Mouse (Mus musculus) WW6 (cell line): ENCODE data around the gene Tanc2.

Experiments
- DNase-seq: peaks from one replicate; pipeline ENCODE4 v3.0.0-alpha.2; 2013; ENCODE audit warnings: low read depth, low spot score

The Tanc2 gene

GRCm38 (mm10) chr11:105922769-105923663, 333.2 kb downstream of the Tanc2 start:
- DNase-seq: no peak

- DNase-seq: no peak
Measured at GRCm38 (mm10) chr11:105927065-105928030, 337.6 kb downstream of the Tanc2 start.

GRCm38 (mm10) chr11:105928171-105928570, 338.4 kb downstream of the Tanc2 start:
- no peak for DNase-seq

- DNase-seq: no peak
Measured at GRCm38 (mm10) chr11:105931380-105931779, 341.6 kb downstream of the Tanc2 start.

GRCm38 (mm10) chr11:105933746-105934145, 344.0 kb downstream of the Tanc2 start:
- DNase-seq: no peak

GRCm38 (mm10) chr11:105934303-105934711, 344.5 kb downstream of the Tanc2 start:
- DNase-seq: no peak

GRCm38 (mm10) chr11:105934816-105935215, 345.0 kb downstream of the Tanc2 start:
- no peak for DNase-seq

- DNase-seq: no peak
Measured at GRCm38 (mm10) chr11:105935496-105935895, 345.7 kb downstream of the Tanc2 start.

GRCm38 (mm10) chr11:105936200-105936599, 346.4 kb downstream of the Tanc2 start:
- no peak for DNase-seq

- no peak for DNase-seq
Measured at GRCm38 (mm10) chr11:105936974-105937373, 347.2 kb downstream of the Tanc2 start.

GRCm38 (mm10) chr11:105938771-105939170, 349.0 kb downstream of the Tanc2 start:
- no peak for DNase-seq

GRCm38 (mm10) chr11:105941973-105942372, 352.2 kb downstream of the Tanc2 start:
- no peak for DNase-seq

GRCm38 (mm10) chr11:105943133-105944102, 353.6 kb downstream of the Tanc2 start:
- no peak for DNase-seq

- DNase-seq: peak; percentile 68
Measured at GRCm38 (mm10) chr11:105944126-105944621, 354.4 kb downstream of the Tanc2 start.

GRCm38 (mm10) chr11:105944770-105945672, 355.2 kb downstream of the Tanc2 start:
- no peak for DNase-seq

GRCm38 (mm10) chr11:105946694-105947154, 356.9 kb downstream of the Tanc2 start:
- no peak for DNase-seq

- DNase-seq: no peak
Measured at GRCm38 (mm10) chr11:105948255-105948654, 358.5 kb downstream of the Tanc2 start.

GRCm38 (mm10) chr11:105950519-105950918, 360.7 kb downstream of the Tanc2 start:
- DNase-seq: no peak

- DNase-seq: no peak
Measured at GRCm38 (mm10) chr11:105951601-105952044, 361.8 kb downstream of the Tanc2 start.
